Mouse (Mus musculus) intestine, embryonic 15.5 days (tissue): ENCODE results near the gene Daam1. TPM values are rescaled to one million over a fixed set of nuclear protein-coding genes. Genes with fewer than 3 reads are reported as not detected.
A peak's percentile ranks its signal among the peaks of the same experiment; 100 is the strongest.

Experiments
- ATAC-seq: fragments of 200-750 bp; cut with Nextera tagmentation; 2 replicates; pipeline ENCODE4 v1.8.0; 2017; ENCODE audit warnings: moderate TSS enrichment, moderate library complexity
- H3K27ac ChIP-seq: fragments of 300-500 bp; sonication (generic); 2 replicates; pipeline ENCODE4 v1.5.1; 2015; ENCODE audit warnings: mild to moderate bottlenecking, inconsistent platforms
- H3K27me3 ChIP-seq: fragments of 300-500 bp; sonication (generic); replicated peaks from 2 replicates; pipeline ENCODE4 v1.6.1; 2015; ENCODE audit warnings: inconsistent platforms
- H3K36me3 ChIP-seq: fragments of 300-500 bp; sonication (generic); 2 replicates; pipeline ENCODE4 v1.6.1; 2015; ENCODE audit warnings: inconsistent platforms
- H3K4me1 ChIP-seq: fragments of 300-500 bp; sonication (generic); replicated peaks from 2 replicates; pipeline ENCODE4 v1.6.1; 2015; ENCODE audit warnings: inconsistent platforms
- H3K4me2 ChIP-seq: fragments of 300-500 bp; sonication (generic); replicated peaks from 2 replicates; pipeline ENCODE4 v1.6.1; 2015; ENCODE audit warnings: mild to moderate bottlenecking, inconsistent platforms
- H3K4me3 ChIP-seq: fragments of 300-500 bp; sonication (generic); replicated peaks from 2 replicates; pipeline ENCODE4 v1.5.1; 2015; ENCODE audit warnings: inconsistent platforms
- H3K9ac ChIP-seq: fragments of 300-500 bp; sonication (generic); 2 replicates; pipeline ENCODE4 v1.6.1; 2015; ENCODE audit warnings: inconsistent platforms
- H3K9me3 ChIP-seq: fragments of 300-500 bp; sonication (generic); 2 replicates; pipeline ENCODE4 v1.6.1; 2016; ENCODE audit warnings: inconsistent platforms
- WGBS: fragments of 180-500 bp; shearing (Covaris S2); methylation state at CpG from one replicate; pipeline ENCODE4 v1.1.7; 2015; 5-methylcytosine and 5-hydroxymethylcytosine counted together
- polyA plus RNA-seq: library from polyadenylated mRNA; unstranded; fragments of >200 nt; fragmentation: Nextera tagmentation; extraction: Ambion mirVana; gene quantifications from 2 replicates; pipeline ENCODE4 v1.2.1, GENCODE M21; 2015

Daam1 gene
- polyA plus RNA-seq, 1 experiment from 2014 or later = 9.1 TPM

GRCm38 (mm10) chr12:71970791-71971654 is 140.1 kb downstream of the Daam1 start:
- H3K4me1 ChIP-seq = peaks cover 28% of the 10 kb centered on the region

GRCm38 (mm10) chr12:71972126-71972525 is 141.2 kb downstream of the Daam1 start:
- Histone ChIP-seq H3K4me2 (no peak overlapping the region), H3K9ac (no peak overlapping the region), H3K4me3 (no peak overlapping the region), H3K9me3 (no peaks in the 10 kb centered on the region), H3K27ac (peak overlapping the region; percentile 58; the same call in 1 of the 2 replicates), H3K36me3 (no peaks in the 10 kb centered on the region; the same call in 1 of the 2 replicates), H3K4me1 (peaks cover 28% of the 10 kb centered on the region), H3K27me3 (no peaks in the 10 kb centered on the region)
- 73% methylated on average over 5 of the region's 5 CpGs for WGBS
- no peak for ATAC-seq

More at GRCm38 (mm10) chr12:71970791-71971654, 140.1 kb downstream of the Daam1 start:
- Histone ChIP-seq H3K4me2 (no peak overlapping the region), H3K27me3 (no peaks in the 10 kb centered on the region), H3K36me3 (no peaks in the 10 kb centered on the region; the same call in 1 of the 2 replicates), H3K9me3 (no peaks in the 10 kb centered on the region), H3K9ac (no peak overlapping the region), H3K27ac (peak overlapping the region; percentile 9; the same call in 1 of the 2 replicates), H3K4me3 (no peak overlapping the region)
- 0 out of 2 replicates have a peak, but pooled peaks have one; percentile 20 for ATAC-seq
- 50% methylated on average over 9 of the region's 9 CpGs for WGBS

GRCm38 (mm10) chr12:71972619-71973266 is 141.9 kb downstream of the Daam1 start:
- Histone ChIP-seq H3K27me3 (no peaks in the 10 kb centered on the region), H3K4me2 (no peak overlapping the region), H3K36me3 (no peaks in the 10 kb centered on the region; the same call in 1 of the 2 replicates), H3K27ac (peak overlapping the region; percentile 58), H3K9me3 (no peaks in the 10 kb centered on the region), H3K9ac (no peak overlapping the region; the same call in 1 of the 2 replicates), H3K4me1 (peaks cover 28% of the 10 kb centered on the region), H3K4me3 (no peak overlapping the region)
- 59% methylated on average over 12 of the region's 12 CpGs for WGBS
- ATAC-seq = peak; percentile 52

GRCm38 (mm10) chr12:71973577-71973976 is 142.7 kb downstream of the Daam1 start:
- Histone ChIP-seq H3K27ac (no peak overlapping the region), H3K4me2 (no peak overlapping the region), H3K9me3 (no peaks in the 10 kb centered on the region), H3K4me3 (no peak overlapping the region), H3K36me3 (no peaks in the 10 kb centered on the region; the same call in 1 of the 2 replicates), H3K4me1 (peaks cover 28% of the 10 kb centered on the region), H3K9ac (no peak overlapping the region), H3K27me3 (no peaks in the 10 kb centered on the region)
- ATAC-seq = no peak
- 71% methylated on average over 9 of the region's 9 CpGs for WGBS

GRCm38 (mm10) chr12:71975626-71976025 is 144.7 kb downstream of the Daam1 start:
- 68% methylated on average over 1 of the region's 1 CpGs for WGBS
- H3K4me1 ChIP-seq = peaks cover 21% of the 10 kb centered on the region
- H3K9ac ChIP-seq = no peak overlapping the region
- H3K36me3 ChIP-seq = no peaks in the 10 kb centered on the region; the same call in 1 of the 2 replicates
- no peak overlapping the region for H3K4me2 ChIP-seq
- no peak overlapping the region for H3K27ac ChIP-seq
- no peak overlapping the region for H3K4me3 ChIP-seq
- no peak for ATAC-seq
- no peaks in the 10 kb centered on the region for H3K27me3 ChIP-seq
- no peaks in the 10 kb centered on the region for H3K9me3 ChIP-seq

- H3K9me3 ChIP-seq = no peaks in the 10 kb centered on the region
- ATAC-seq = no peak
- H3K36me3 ChIP-seq = no peaks in the 10 kb centered on the region; the same call in 1 of the 2 replicates
- H3K4me3 ChIP-seq = no peak overlapping the region
- H3K9ac ChIP-seq = no peak overlapping the region
- no peak overlapping the region for H3K27ac ChIP-seq
- no peaks in the 10 kb centered on the region for H3K27me3 ChIP-seq
- WGBS = 48% methylated on average over 7 of the region's 7 CpGs
- peaks cover 15% of the 10 kb centered on the region for H3K4me1 ChIP-seq
- H3K4me2 ChIP-seq = no peak overlapping the region
Measured at GRCm38 (mm10) chr12:71976361-71976960, 145.6 kb downstream of the Daam1 start.

- no peak overlapping the region for H3K4me2 ChIP-seq
- H3K9ac ChIP-seq = no peak overlapping the region
- no peaks in the 10 kb centered on the region for H3K9me3 ChIP-seq
- H3K36me3 ChIP-seq = 0 out of 2 replicates have a peak, but pooled peaks cover under 1% of the 10 kb centered on the region
- ATAC-seq = no peak
- 96% methylated on average over 7 of the region's 7 CpGs for WGBS
- no peaks in the 10 kb centered on the region for H3K27me3 ChIP-seq
- no peak overlapping the region for H3K27ac ChIP-seq
- peaks cover 7% of the 10 kb centered on the region for H3K4me1 ChIP-seq
- no peak overlapping the region for H3K4me3 ChIP-seq
Measured at GRCm38 (mm10) chr12:71977364-71977763, 146.5 kb downstream of the Daam1 start.

- no peak overlapping the region for H3K4me2 ChIP-seq
- no peaks in the 10 kb centered on the region for H3K4me1 ChIP-seq
- ATAC-seq = no peak
- 0 out of 2 replicates have a peak, but pooled peaks cover 9% of the 10 kb centered on the region for H3K36me3 ChIP-seq
- no peak overlapping the region for H3K27ac ChIP-seq
- H3K4me3 ChIP-seq = no peak overlapping the region
- H3K27me3 ChIP-seq = no peaks in the 10 kb centered on the region
- no peaks in the 10 kb centered on the region for H3K9me3 ChIP-seq
- no peak overlapping the region for H3K9ac ChIP-seq
- WGBS = 79% methylated on average over 12 of the region's 12 CpGs
Measured at GRCm38 (mm10) chr12:71978513-71979352, 147.9 kb downstream of the Daam1 start.

GRCm38 (mm10) chr12:71980166-71980565 is 149.3 kb downstream of the Daam1 start:
- no peak overlapping the region for H3K9ac ChIP-seq
- ATAC-seq = no peak
- H3K36me3 ChIP-seq = 0 out of 2 replicates have a peak, but pooled peaks cover 12% of the 10 kb centered on the region
- H3K27me3 ChIP-seq = no peaks in the 10 kb centered on the region
- no peak overlapping the region for H3K4me2 ChIP-seq
- no peak overlapping the region for H3K27ac ChIP-seq
- H3K9me3 ChIP-seq = no peaks in the 10 kb centered on the region
- WGBS = 73% methylated on average over 6 of the region's 6 CpGs
- H3K4me1 ChIP-seq = no peaks in the 10 kb centered on the region
- H3K4me3 ChIP-seq = no peak overlapping the region

- WGBS = 94% methylated on average over 11 of the region's 11 CpGs
Measured at GRCm38 (mm10) chr12:71980746-71981145, 149.9 kb downstream of the Daam1 start.

GRCm38 (mm10) chr12:71981250-71981649 is 150.4 kb downstream of the Daam1 start:
- no peak overlapping the region for H3K9ac ChIP-seq
- 78% methylated on average over 8 of the region's 8 CpGs for WGBS
- H3K27ac ChIP-seq = no peak overlapping the region
- H3K4me3 ChIP-seq = no peak overlapping the region
- no peaks in the 10 kb centered on the region for H3K9me3 ChIP-seq
- H3K36me3 ChIP-seq = 0 out of 2 replicates have a peak, but pooled peaks cover 15% of the 10 kb centered on the region
- no peaks in the 10 kb centered on the region for H3K4me1 ChIP-seq
- no peaks in the 10 kb centered on the region for H3K27me3 ChIP-seq
- no peak for ATAC-seq
- H3K4me2 ChIP-seq = no peak overlapping the region

More at GRCm38 (mm10) chr12:71980746-71981145, 149.9 kb downstream of the Daam1 start:
- Histone ChIP-seq H3K9me3 (no peaks in the 10 kb centered on the region), H3K4me1 (no peaks in the 10 kb centered on the region), H3K4me2 (no peak overlapping the region), H3K27me3 (no peaks in the 10 kb centered on the region), H3K27ac (no peak overlapping the region), H3K36me3 (0 out of 2 replicates have a peak, but pooled peaks cover 15% of the 10 kb centered on the region), H3K4me3 (no peak overlapping the region), H3K9ac (no peak overlapping the region)
- no peak for ATAC-seq
